Mouse (Mus musculus): ENCODE results near the gene Manbal.

Manbal gene

GRCm38 (mm10) chr2:157367184-157367893 lies at the start of gene Manbal:
Gene Manbal (plus strand): TSS chr2:157367594.
- peak; percentile 92 for DNase-seq (ENCODE audit: low read depth, low spot score)

GRCm38 (mm10) chr2:157320135-157320534 lies 47.3 kb upstream of the Manbal start:
- DNase-seq (ENCODE audit: low read depth, low spot score), result no peak

- peak; percentile 41 for DNase-seq (ENCODE audit: low read depth, low spot score)
Observed at GRCm38 (mm10) chr2:157320886-157321285, 46.5 kb upstream of the Manbal start.

- no peak for DNase-seq (ENCODE audit: low read depth, low spot score)
Observed at GRCm38 (mm10) chr2:157322029-157322766, 45.2 kb upstream of the Manbal start.

GRCm38 (mm10) chr2:157325238-157325637 lies 42.2 kb upstream of the Manbal start:
- no peak for DNase-seq (ENCODE audit: low read depth, low spot score)

GRCm38 (mm10) chr2:157328106-157328505 lies 39.3 kb upstream of the Manbal start:
- no peak for DNase-seq (ENCODE audit: low read depth, low spot score)

GRCm38 (mm10) chr2:157328570-157328969 lies 38.8 kb upstream of the Manbal start:
- DNase-seq (ENCODE audit: low read depth, low spot score), result peak; percentile 90

- peak; percentile 34 for DNase-seq (ENCODE audit: low read depth, low spot score)
Observed at GRCm38 (mm10) chr2:157332059-157332458, 35.3 kb upstream of the Manbal start.

GRCm38 (mm10) chr2:157338663-157339062 lies 28.7 kb upstream of the Manbal start:
- peak; percentile 90 for DNase-seq (ENCODE audit: low read depth, low spot score)

- no peak for DNase-seq (ENCODE audit: low read depth, low spot score)
Observed at GRCm38 (mm10) chr2:157339532-157339931, 27.9 kb upstream of the Manbal start.

- no peak for DNase-seq (ENCODE audit: low read depth, low spot score)
Observed at GRCm38 (mm10) chr2:157340221-157340741, 27.1 kb upstream of the Manbal start.

- peak; percentile 81 for DNase-seq (ENCODE audit: low read depth, low spot score)
Observed at GRCm38 (mm10) chr2:157341554-157342270, 25.7 kb upstream of the Manbal start.

- DNase-seq (ENCODE audit: low read depth, low spot score), result no peak
Observed at GRCm38 (mm10) chr2:157342328-157342926, 25.0 kb upstream of the Manbal start.

- peak; percentile 67 for DNase-seq (ENCODE audit: low read depth, low spot score)
Observed at GRCm38 (mm10) chr2:157343337-157343736, 24.1 kb upstream of the Manbal start.

GRCm38 (mm10) chr2:157347361-157348159 lies 19.8 kb upstream of the Manbal start, which contains the start of gene Ghrh:
Gene Ghrh (minus strand): TSS chr2:157347506.
- no peak for DNase-seq (ENCODE audit: low read depth, low spot score)

GRCm38 (mm10) chr2:157349121-157349778 lies 18.1 kb upstream of the Manbal start:
- no peak for DNase-seq (ENCODE audit: low read depth, low spot score)

- DNase-seq (ENCODE audit: low read depth, low spot score), result peak; percentile 64
Observed at GRCm38 (mm10) chr2:157353183-157353582, 14.2 kb upstream of the Manbal start.

GRCm38 (mm10) chr2:157354106-157354505 lies 13.3 kb upstream of the Manbal start:
- DNase-seq (ENCODE audit: low read depth, low spot score), result no peak

- peak; percentile 65 for DNase-seq (ENCODE audit: low read depth, low spot score)
Observed at GRCm38 (mm10) chr2:157360028-157360427, 7.4 kb upstream of the Manbal start.

- no peak for DNase-seq (ENCODE audit: low read depth, low spot score)
Observed at GRCm38 (mm10) chr2:157363031-157363430, 4.4 kb upstream of the Manbal start.
